Comparison of ENCODE assay signal across 9 mouse cellular contexts in the genomic region with DNA sequence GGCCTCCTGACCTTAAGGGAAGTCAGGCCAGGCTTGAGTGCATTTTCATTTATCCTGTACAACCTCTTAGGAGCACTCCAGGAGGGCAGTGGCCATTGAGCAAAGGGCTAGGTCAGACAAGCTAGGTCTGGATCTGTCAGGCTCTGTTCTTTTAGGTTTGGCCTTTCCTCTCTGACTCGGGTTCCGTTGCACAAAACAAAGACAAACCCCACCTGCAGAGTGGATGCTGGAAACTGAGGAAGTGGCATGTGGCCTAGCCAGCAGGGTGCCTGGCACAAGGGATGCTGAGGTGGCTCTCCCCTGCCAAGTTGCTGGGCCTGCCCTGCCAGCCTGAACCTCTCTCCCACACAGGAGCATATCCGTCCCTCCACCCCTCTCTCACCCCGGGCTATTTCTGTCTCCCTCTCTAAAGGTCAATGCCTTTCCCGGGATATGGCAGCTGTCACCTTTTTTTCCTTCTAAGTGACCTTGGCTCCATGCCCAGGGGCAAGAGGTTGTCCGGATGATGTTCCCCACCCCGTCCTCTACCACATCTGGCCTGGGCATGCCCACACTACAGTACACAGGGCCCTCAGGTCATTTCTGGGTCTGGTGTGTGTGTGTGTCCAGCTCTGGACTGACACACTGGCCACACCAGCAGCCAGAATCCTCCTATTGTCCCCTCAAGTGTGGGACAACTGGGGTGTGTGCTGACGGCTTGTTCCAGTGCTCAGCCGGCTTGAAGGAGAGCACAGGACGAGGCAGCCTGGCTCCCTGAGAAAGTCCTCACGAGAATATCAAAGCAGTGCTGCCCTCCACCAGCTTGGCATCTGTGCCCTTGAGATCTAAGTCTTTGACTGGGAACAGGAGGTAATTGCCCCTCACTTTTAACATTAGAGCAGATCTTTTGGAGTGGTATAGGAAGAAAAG.
DNase-seq lines count a peak whose midpoint lies in the region; ATAC-seq and TF ChIP-seq lines count a peak whose summit lies in the region.
"Had no signal": no experiment of that assay in that cellular context is flagged by ENCODE, and none has a peak within 500 bp of the region (broad histone marks: within the 10 kb centered on the region; RNA-seq: fewer than 3 reads in every experiment).

No protein-coding gene starts in this region.

- H3K9me3 ChIP-seq in liver, embryonic 12.5 days (replicated peaks): no peaks in the 10 kb centered on the region
- H3K9me3 ChIP-seq in embryonic facial prominence, embryonic 13.5 days: no peaks in the 10 kb centered on the region
- H3K9me3 ChIP-seq in heart, embryonic 15.5 days (replicated peaks): no peaks in the 10 kb centered on the region
- no peaks in the 10 kb centered on the region for H3K9me3 ChIP-seq in neural tube, embryonic 12.5 days

- DNase-seq in liver, adult 2 months (ENCODE audit: extremely low read depth, low read depth, low spot score): peak; percentile 68
- DNase-seq in kidney, postnatal 25 days: peak; percentile 89 to 93
- DNase-seq in frontal cortex, postnatal 36 days (ENCODE audit: low spot score in 2 of 2): no peak
- no peak for DNase-seq in c-Kit-positive CD71-positive TER-119-positive erythroid progenitor cells, embryonic 14.5 days (ENCODE audit: low spot score)

- WGBS in liver, adult 2 months: 29% methylated on average over 11 of the region's 11 CpGs
- WGBS in liver, embryonic 12.5 days (ENCODE audit: insufficient replicate concordance): 60% methylated on average over 11 of the region's 11 CpGs
- WGBS in embryonic facial prominence, embryonic 13.5 days: 29% methylated on average over 11 of the region's 11 CpGs
- WGBS in heart, embryonic 15.5 days: 21% methylated on average over 11 of the region's 11 CpGs
- 39% methylated on average over 11 of the region's 11 CpGs for WGBS in neural tube, embryonic 12.5 days

- no peak overlapping the region for H3K4me3 ChIP-seq in liver, adult 2 months (ENCODE audit: insufficient read depth, low read depth, low read length)
- no peak overlapping the region for H3K4me3 ChIP-seq in liver, embryonic 12.5 days
- no peak overlapping the region for H3K4me3 ChIP-seq in embryonic facial prominence, embryonic 13.5 days
- no peak overlapping the region for H3K4me3 ChIP-seq in heart, embryonic 15.5 days
- no peak overlapping the region for H3K4me3 ChIP-seq in neural tube, embryonic 12.5 days

- no peak for TF ChIP-seq CTCF in liver, adult 2 months (IDR thresholded peaks at IDR 0.05; ENCODE audit: low read depth, low read length)

- H3K27ac ChIP-seq in liver, adult 2 months (replicated peaks; ENCODE audit: insufficient read depth, low read depth, low read length): no peak overlapping the region; the same call in 1 of the 2 replicates
- no peak overlapping the region for H3K27ac ChIP-seq in liver, embryonic 12.5 days
- peak overlapping the region; percentile 81 for H3K27ac ChIP-seq in embryonic facial prominence, embryonic 13.5 days
- H3K27ac ChIP-seq in heart, embryonic 15.5 days: peak overlapping the region; percentile 97
- peak overlapping the region; percentile 87 for H3K27ac ChIP-seq in neural tube, embryonic 12.5 days

- H3K27me3 ChIP-seq in liver, adult 2 months (ENCODE audit: control insufficient read depth, insufficient read depth, low read length): no peaks in the 10 kb centered on the region
- peaks cover 17% of the 10 kb centered on the region; the same call in 1 of the 2 replicates for H3K27me3 ChIP-seq in liver, embryonic 12.5 days (replicated peaks)
- no peaks in the 10 kb centered on the region for H3K27me3 ChIP-seq in embryonic facial prominence, embryonic 13.5 days
- no peaks in the 10 kb centered on the region for H3K27me3 ChIP-seq in heart, embryonic 15.5 days
- no peaks in the 10 kb centered on the region for H3K27me3 ChIP-seq in neural tube, embryonic 12.5 days (replicated peaks)
- H3K27me3 ChIP-seq: CH12.LX had no signal

- no peaks in the 10 kb centered on the region for H3K36me3 ChIP-seq in liver, adult 2 months (ENCODE audit: control insufficient read depth, insufficient read depth, low read length)
- H3K36me3 ChIP-seq in liver, embryonic 12.5 days: no peaks in the 10 kb centered on the region
- H3K36me3 ChIP-seq in embryonic facial prominence, embryonic 13.5 days: no peaks in the 10 kb centered on the region
- H3K36me3 ChIP-seq in heart, embryonic 15.5 days: no peaks in the 10 kb centered on the region
- H3K36me3 ChIP-seq in neural tube, embryonic 12.5 days: no peaks in the 10 kb centered on the region

- no peak for TF ChIP-seq POLR2A in liver, adult 2 months (IDR thresholded peaks at IDR 0.05; ENCODE audit: extremely low read depth, insufficient read depth, low read length)

- no peak overlapping the region for H3K4me2 ChIP-seq in liver, embryonic 12.5 days
- H3K4me2 ChIP-seq in embryonic facial prominence, embryonic 13.5 days: no peak overlapping the region
- H3K4me2 ChIP-seq in heart, embryonic 15.5 days: peak overlapping the region; percentile 30; the same call in 1 of the 2 replicates
- H3K4me2 ChIP-seq in neural tube, embryonic 12.5 days (replicated peaks): peak overlapping the region; percentile 33; the same call in 1 of the 2 replicates

- H3K9ac ChIP-seq in liver, adult 2 months (ENCODE audit: low read depth, low read length): no peak overlapping the region
- H3K9ac ChIP-seq in liver, embryonic 12.5 days: no peak overlapping the region
- no peak overlapping the region for H3K9ac ChIP-seq in embryonic facial prominence, embryonic 13.5 days
- H3K9ac ChIP-seq in heart, embryonic 15.5 days: peak overlapping the region; percentile 15
- H3K9ac ChIP-seq in neural tube, embryonic 12.5 days: peak overlapping the region; percentile 26

- peaks cover 5% of the 10 kb centered on the region for H3K4me1 ChIP-seq in liver, adult 2 months (ENCODE audit: control insufficient read depth, insufficient read depth, low read length)
- peaks cover 38% of the 10 kb centered on the region for H3K4me1 ChIP-seq in liver, embryonic 12.5 days
- peaks cover 50% of the 10 kb centered on the region for H3K4me1 ChIP-seq in embryonic facial prominence, embryonic 13.5 days
- peaks cover 59% of the 10 kb centered on the region for H3K4me1 ChIP-seq in heart, embryonic 15.5 days (replicated peaks)
- H3K4me1 ChIP-seq in neural tube, embryonic 12.5 days: peaks cover 41% of the 10 kb centered on the region

- ATAC-seq in liver, embryonic 12.5 days: no peak
- ATAC-seq in embryonic facial prominence, embryonic 13.5 days (ENCODE audit: insufficient number of reproducible peaks, insufficient read depth, low FRiP score, low TSS enrichment, low read depth): no peak
- peak; percentile 69 for ATAC-seq in heart, embryonic 15.5 days (replicated peaks; ENCODE audit: insufficient number of reproducible peaks, insufficient read depth, low FRiP score, low read depth)
- ATAC-seq in neural tube, embryonic 12.5 days (ENCODE audit: low FRiP score, low read depth): no peak

- H3K79me2 ChIP-seq in liver, adult 2 months (ENCODE audit: control insufficient read depth, insufficient read depth, low read length): no peaks in the 10 kb centered on the region

Comparison
In these comparisons a context has a peak if more than half of its experiments do, and no peak if none do; other contexts are left out.
1. DNase-seq: peak in liver, adult 2 months (single experiment) and kidney, postnatal 25 days (2 of 2); none in frontal cortex, postnatal 36 days (0 of 2) and c-Kit-positive CD71-positive TER-119-positive erythroid progenitor cells, embryonic 14.5 days (single experiment).
2. H3K27ac ChIP-seq: peak in embryonic facial prominence, embryonic 13.5 days (single experiment), heart, embryonic 15.5 days (single experiment) and neural tube, embryonic 12.5 days (single experiment); none in liver, adult 2 months (single experiment) and liver, embryonic 12.5 days (single experiment).
3. H3K9ac ChIP-seq: peak in heart, embryonic 15.5 days (single experiment) and neural tube, embryonic 12.5 days (single experiment); none in liver, adult 2 months (single experiment), liver, embryonic 12.5 days (single experiment) and embryonic facial prominence, embryonic 13.5 days (single experiment).
4. H3K4me2 ChIP-seq: peak in heart, embryonic 15.5 days (single experiment) and neural tube, embryonic 12.5 days (single experiment); none in liver, embryonic 12.5 days (single experiment) and embryonic facial prominence, embryonic 13.5 days (single experiment).